Mouse (Mus musculus): ENCODE data around the gene Dlx3.

The Dlx3 gene

GRCm38 (mm10) chr11:95157356-95157755 is 37.4 kb downstream of the Dlx3 start:
- no peak for DNase-seq (ENCODE audit: low spot score)

- DNase-seq (ENCODE audit: low spot score) = no peak
Observed at GRCm38 (mm10) chr11:95157872-95158271, 38.0 kb downstream of the Dlx3 start.

GRCm38 (mm10) chr11:95159763-95160371 is 39.9 kb downstream of the Dlx3 start:
- DNase-seq (ENCODE audit: low spot score) = no peak

GRCm38 (mm10) chr11:95160693-95161092 is 40.8 kb downstream of the Dlx3 start:
- DNase-seq (ENCODE audit: low spot score) = no peak

GRCm38 (mm10) chr11:95161708-95162107 is 41.8 kb downstream of the Dlx3 start:
- DNase-seq (ENCODE audit: low spot score) = no peak

- DNase-seq (ENCODE audit: low spot score) = no peak
Observed at GRCm38 (mm10) chr11:95165857-95166256, 45.9 kb downstream of the Dlx3 start.
